Mouse (Mus musculus) forebrain, embryonic 14.5 days (tissue): Measurements from ENCODE around the gene Prr13. TPM values are rescaled to one million over a fixed set of nuclear protein-coding genes. Genes with fewer than 3 reads are reported as not detected.
A peak's percentile ranks its signal among the peaks of the same experiment; 100 is the strongest.

Source experiments
- ATAC-seq: fragments of 200-750 bp; cut with Nextera tagmentation; 2 replicates; pipeline ENCODE4 v1.8.0; 2017; ENCODE audit warnings: mild to moderate bottlenecking, moderate library complexity
- DNase-seq: peaks from one replicate; pipeline ENCODE4 v3.0.0-alpha.2; 2015; ENCODE audit warnings: low spot score
- H3K27ac ChIP-seq: fragments of 300-500 bp; sonication (generic); 2 replicates; pipeline ENCODE4 v1.5.1; 2014; ENCODE audit warnings: low read depth, mild to moderate bottlenecking, control low read depth, low read length, moderate library complexity
- H3K27me3 ChIP-seq: fragments of 300-500 bp; sonication (generic); replicated peaks from 2 replicates; pipeline ENCODE4 v1.6.1; 2014; ENCODE audit warnings: low read length, control low read depth, mixed read lengths; ENCODE audit not compliant: control insufficient read depth, insufficient read depth
- H3K36me3 ChIP-seq: fragments of 300-500 bp; sonication (generic); 2 replicates; pipeline ENCODE4 v1.6.1; 2014; ENCODE audit warnings: low read length, control low read depth; ENCODE audit not compliant: control insufficient read depth, insufficient read depth
- H3K4me1 ChIP-seq: fragments of 300-500 bp; sonication (generic); 2 replicates; pipeline ENCODE4 v1.6.1; 2014; ENCODE audit warnings: antibody characterized with exemption, low read length, control low read depth; ENCODE audit not compliant: control insufficient read depth, insufficient read depth
- H3K4me2 ChIP-seq: fragments of 300-500 bp; sonication (generic); 2 replicates; pipeline ENCODE4 v1.6.1; 2014; ENCODE audit warnings: mild to moderate bottlenecking, control low read depth, low read length
- H3K4me3 ChIP-seq: fragments of 300-500 bp; sonication (generic); 2 replicates; pipeline ENCODE4 v1.5.1; 2014; ENCODE audit warnings: low read depth, low read length, control low read depth
- H3K9ac ChIP-seq: fragments of 300-500 bp; sonication (generic); 2 replicates; pipeline ENCODE4 v1.6.1; 2014; ENCODE audit warnings: mild to moderate bottlenecking, low read length, control low read depth, moderate library complexity
- H3K9me3 ChIP-seq: fragments of 300-500 bp; sonication (generic); replicated peaks from 2 replicates; pipeline ENCODE4 v1.6.1; 2016; ENCODE audit warnings: low read length, control low read depth, mixed read lengths; ENCODE audit not compliant: control insufficient read depth
- WGBS: fragments of 180-500 bp; shearing (Covaris S2); extraction: QIAGEN DNeasy Blood & Tissue Kit; methylation state at CpG from one replicate; pipeline ENCODE4 v1.1.7; 2014; 5-methylcytosine and 5-hydroxymethylcytosine counted together
- polyA plus RNA-seq: library from polyadenylated mRNA; unstranded; fragments of >200 nt; fragmentation: Nextera tagmentation; extraction: Ambion mirVana; gene quantifications from 2 replicates; pipeline ENCODE4 v1.2.1, GENCODE M21; 2014

The Prr13 gene
- polyA plus RNA-seq, 1 experiment from 2014 or later, result 116 TPM

DNA sequence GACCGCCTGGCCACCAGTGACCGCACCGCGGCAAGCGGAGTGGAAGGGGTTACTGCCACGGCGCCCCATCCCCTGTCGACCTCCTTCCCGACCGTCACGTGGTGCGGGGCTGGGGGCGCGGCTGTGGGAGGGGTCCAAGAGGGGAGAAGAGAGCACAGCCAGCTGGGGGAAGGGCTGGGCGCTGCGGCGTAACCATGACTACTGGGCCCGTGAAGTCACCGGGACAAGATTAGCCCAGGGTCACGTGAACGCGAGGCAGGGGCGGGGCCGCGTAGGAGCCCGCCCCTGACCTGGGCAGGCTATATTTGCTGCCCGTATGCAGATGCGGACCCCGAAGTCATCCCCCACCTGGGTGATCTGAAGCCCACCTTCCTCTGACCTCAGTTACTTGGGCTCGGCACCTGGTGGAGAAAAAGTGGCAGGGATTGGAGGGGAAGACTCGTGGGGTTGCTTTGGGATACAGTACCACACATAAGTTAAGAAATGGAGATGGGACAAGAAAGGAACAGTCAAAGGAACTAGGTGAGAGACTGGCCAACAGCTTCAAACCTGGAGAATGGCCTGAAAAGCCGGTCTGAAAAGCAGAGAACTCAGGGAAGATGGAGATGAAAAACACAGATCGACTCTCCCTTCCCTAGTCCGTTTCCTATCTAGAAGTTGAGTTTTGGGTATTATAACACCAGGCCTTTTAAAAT is 51.9 kb downstream of the Prr13 start:
- ATAC-seq (peak; percentile 97), DNase-seq (peak; percentile 93)
- 5% methylated on average over 34 of the region's 34 CpGs for WGBS
- Histone ChIP-seq H3K27me3 (no peaks in the 10 kb centered on the region), H3K9ac (peak overlapping the region; percentile 66), H3K4me2 (peak overlapping the region; percentile 82), H3K4me3 (peak overlapping the region; percentile 57), H3K4me1 (peaks cover 36% of the 10 kb centered on the region), H3K9me3 (no peaks in the 10 kb centered on the region), H3K27ac (peak overlapping the region; percentile 86), H3K36me3 (peaks cover 21% of the 10 kb centered on the region)

DNA sequence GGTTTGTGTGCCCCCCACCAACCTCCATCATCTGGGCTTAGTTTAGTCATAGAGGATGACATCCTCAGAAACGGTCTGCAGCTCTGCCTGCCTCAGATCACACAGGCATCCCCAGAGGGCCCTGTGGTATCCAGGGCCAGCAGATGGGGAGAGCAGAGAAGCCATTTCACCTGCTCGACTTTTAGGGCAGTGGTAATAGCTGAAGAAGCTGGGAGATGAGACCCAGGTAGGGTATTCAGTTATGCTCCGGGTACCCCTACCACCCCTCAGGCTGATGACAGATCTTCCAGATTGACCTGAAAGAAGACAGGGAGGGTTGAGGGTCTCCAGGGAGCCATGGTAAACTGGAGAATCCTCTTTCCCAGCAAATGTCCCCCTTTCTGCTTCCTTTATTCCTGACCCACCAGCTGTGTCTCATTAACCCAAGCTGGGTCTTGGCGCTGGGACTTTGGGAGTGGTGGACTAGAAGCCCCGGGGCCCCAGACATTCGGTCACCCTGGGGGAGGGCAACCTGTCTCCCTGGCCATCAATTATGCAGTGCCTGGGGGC is 52.5 kb downstream of the Prr13 start:
- peak overlapping the region; percentile 82 for H3K4me2 ChIP-seq
- H3K9ac ChIP-seq, result peak overlapping the region; percentile 66; the same call in 1 of the 2 replicates
- ATAC-seq (no peak), DNase-seq (no peak)
- H3K36me3 ChIP-seq, result peaks cover 15% of the 10 kb centered on the region
- no peaks in the 10 kb centered on the region for H3K27me3 ChIP-seq
- 14% methylated on average over 6 of the region's 6 CpGs for WGBS
- peak overlapping the region; percentile 86 for H3K27ac ChIP-seq
- peak overlapping the region; percentile 57 for H3K4me3 ChIP-seq
- H3K9me3 ChIP-seq, result no peaks in the 10 kb centered on the region
- peaks cover 40% of the 10 kb centered on the region for H3K4me1 ChIP-seq

DNA sequence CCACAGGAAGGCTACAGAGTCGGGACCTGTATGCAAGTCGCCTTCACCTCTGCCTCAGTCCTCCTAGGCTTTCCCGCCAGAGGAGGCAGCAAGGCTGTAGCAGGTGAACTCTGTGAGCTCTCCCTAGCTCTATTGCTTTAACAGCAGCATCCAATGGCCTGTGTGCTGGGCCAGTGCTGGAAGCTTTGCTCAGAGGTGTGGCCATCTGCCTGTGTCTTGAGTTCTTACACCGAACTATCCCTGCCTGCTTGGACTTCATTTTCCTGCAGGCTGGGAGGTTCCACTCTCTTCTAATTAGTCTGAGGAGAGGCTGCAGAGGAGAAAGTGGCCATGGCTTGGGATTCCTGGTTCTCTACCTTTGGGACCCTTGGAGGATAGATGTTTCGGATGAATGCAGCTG is 53.2 kb downstream of the Prr13 start:
- H3K4me2 ChIP-seq, result no peak overlapping the region
- H3K9me3 ChIP-seq, result no peaks in the 10 kb centered on the region
- peaks cover 12% of the 10 kb centered on the region for H3K36me3 ChIP-seq
- peaks cover 40% of the 10 kb centered on the region for H3K4me1 ChIP-seq
- no peak for ATAC-seq
- no peaks in the 10 kb centered on the region for H3K27me3 ChIP-seq
- H3K9ac ChIP-seq, result no peak overlapping the region
- DNase-seq, result no peak
- WGBS, result 33% methylated on average over 5 of the region's 5 CpGs
- H3K27ac ChIP-seq, result 0 out of 2 replicates have a peak overlapping the region, but pooled peaks have one; percentile 86
- H3K4me3 ChIP-seq, result no peak overlapping the region

Other genes starting within 250 kb of the Prr13 start
- 0.38 and 0.49 TPM in 2 replicates for gene Itgb7, start 227.1 kb upstream of the Prr13 start, polyA plus RNA-seq
- 4.0 and 5.3 TPM in 2 replicates for gene Rarg, start 201.5 kb upstream of the Prr13 start, polyA plus RNA-seq
- not detected in 2 replicates for gene Gm9918, start 188.5 kb upstream of the Prr13 start, polyA plus RNA-seq
- 43.8 and 48.8 TPM in 2 replicates for gene Mfsd5, start 179.6 kb upstream of the Prr13 start, polyA plus RNA-seq
- gene Espl1, start 162.8 kb upstream of the Prr13 start, polyA plus RNA-seq, result 11.5 and 13.5 TPM in 2 replicates
- gene Pfdn5, start 132.9 kb upstream of the Prr13 start, polyA plus RNA-seq, result 509 and 642 TPM in 2 replicates
- 90.9 and 108 TPM in 2 replicates for gene Myg1, start 127.3 kb upstream of the Prr13 start, polyA plus RNA-seq
- gene Aaas, start 108.3 kb upstream of the Prr13 start, polyA plus RNA-seq, result 43.2 and 48.2 TPM in 2 replicates
- 0.33 and 0.39 TPM in 2 replicates for gene Sp7, start 91.8 kb upstream of the Prr13 start, polyA plus RNA-seq
- gene Sp1, start 52.9 kb upstream of the Prr13 start, polyA plus RNA-seq, result 6.6 and 7.0 TPM in 2 replicates
- 0.11 and 0.25 TPM in 2 replicates for gene Amhr2, start 13.7 kb upstream of the Prr13 start, polyA plus RNA-seq
- 187 and 226 TPM in 2 replicates for gene Pcbp2, start 11.5 kb downstream of the Prr13 start, polyA plus RNA-seq
- 13.4 TPM in 1 of 2 replicates, not detected in the other for gene Gm10337, start 44.7 kb downstream of the Prr13 start, polyA plus RNA-seq
- 28.6 and 36.9 TPM in 2 replicates for gene Map3k12, start 58.0 kb downstream of the Prr13 start, polyA plus RNA-seq
- 83.9 and 90.7 TPM in 2 replicates for gene Tarbp2, start 59.2 kb downstream of the Prr13 start, polyA plus RNA-seq
- gene Npff, start 65.9 kb downstream of the Prr13 start, polyA plus RNA-seq, result 1.3 and 1.4 TPM in 2 replicates
- gene Gm28047, start 166.0 kb downstream of the Prr13 start, polyA plus RNA-seq, result not detected in 2 replicates
- gene Atf7, start 166.4 kb downstream of the Prr13 start, polyA plus RNA-seq, result 12.6 and 15.4 TPM in 2 replicates
- 62.4 and 88.3 TPM in 2 replicates for gene Atp5g2, start 213.3 kb downstream of the Prr13 start, polyA plus RNA-seq